Mouse (Mus musculus): ENCODE measurements around the gene Fbxo4. TPM values are rescaled to one million over a fixed set of nuclear protein-coding genes. Genes with fewer than 3 reads are reported as not detected.
A peak's percentile ranks its signal among the peaks of the same experiment; 100 is the strongest.

Gene Fbxo4
- polyA plus RNA-seq, 1 experiment from 2014 or later: 23.0 TPM

DNA sequence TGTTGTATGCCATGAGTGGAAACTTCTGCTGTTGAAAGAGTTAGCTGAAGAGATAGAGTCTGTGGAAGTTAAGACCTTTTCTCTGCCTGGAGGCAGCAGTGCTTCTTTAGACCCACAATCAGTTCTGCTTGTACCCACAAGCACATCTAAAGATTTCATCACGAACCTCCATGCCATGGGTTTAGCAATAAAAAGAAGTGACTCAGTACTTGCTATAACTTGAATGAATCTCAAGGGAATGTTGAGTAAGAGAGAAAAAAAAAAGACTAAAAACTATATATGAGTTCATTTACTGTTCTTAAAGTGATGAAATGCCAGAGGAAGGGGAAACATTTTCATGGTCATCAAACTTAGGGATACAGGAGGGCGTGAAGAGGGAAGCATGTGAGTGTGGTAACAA lies 21.2 kb upstream of the Fbxo4 start:
- ATAC-seq: no peak
- Histone ChIP-seq H3K4me2 (replicated peaks; ENCODE audit: low read depth, low read length) (no peak overlapping the region), H3K9me3 (ENCODE audit: low read length) (no peaks in the 10 kb centered on the region), H3K27me3 (replicated peaks; ENCODE audit: insufficient read depth, low read length) (no peaks in the 10 kb centered on the region), H3K4me1 (ENCODE audit: insufficient read depth, low read depth, low read length) (no peaks in the 10 kb centered on the region), H3K9ac (replicated peaks; ENCODE audit: low read depth) (no peak overlapping the region), H3K36me3 (ENCODE audit: insufficient read depth, low read length) (no peaks in the 10 kb centered on the region), H3K4me3 (ENCODE audit: low read depth, low read length) (no peak overlapping the region), H3K27ac (ENCODE audit: low read length) (no peak overlapping the region)
- TF ChIP-seq EP300 (IDR thresholded peaks at IDR 0.05) (no peak), CTCF (IDR thresholded peaks at IDR 0.05) (no peak)
- DNase-seq (ENCODE audit: low spot score): peak; percentile 29
- WGBS: 77% methylated on average over 2 of the region's 2 CpGs

- Histone ChIP-seq H3K9me3 (ENCODE audit: low read length) (no peaks in the 10 kb centered on the region), H3K4me2 (replicated peaks; ENCODE audit: low read depth, low read length) (no peak overlapping the region), H3K4me3 (ENCODE audit: low read depth, low read length) (no peak overlapping the region), H3K27ac (ENCODE audit: low read length) (no peak overlapping the region), H3K36me3 (ENCODE audit: insufficient read depth, low read length) (no peaks in the 10 kb centered on the region), H3K4me1 (ENCODE audit: insufficient read depth, low read depth, low read length) (no peaks in the 10 kb centered on the region), H3K27me3 (replicated peaks; ENCODE audit: insufficient read depth, low read length) (no peaks in the 10 kb centered on the region), H3K9ac (replicated peaks; ENCODE audit: low read depth) (no peak overlapping the region)
- WGBS: 69% methylated on average over 2 of the region's 2 CpGs
- DNase-seq (ENCODE audit: low spot score) (peak; percentile 8), ATAC-seq (no peak)
- TF ChIP-seq CTCF (IDR thresholded peaks at IDR 0.05) (no peak), EP300 (IDR thresholded peaks at IDR 0.05) (no peak)
These were observed 19.8 kb upstream of the Fbxo4 start for GRCm38 (mm10) chr15:3999144-3999543.

- TF ChIP-seq EP300 (IDR thresholded peaks at IDR 0.05) (0 out of 2 replicates have a peak, but pooled peaks have one; percentile 8), CTCF (IDR thresholded peaks at IDR 0.05) (no peak)
These were observed 17.1 kb upstream of the Fbxo4 start for GRCm38 (mm10) chr15:3996267-3997010.

DNA sequence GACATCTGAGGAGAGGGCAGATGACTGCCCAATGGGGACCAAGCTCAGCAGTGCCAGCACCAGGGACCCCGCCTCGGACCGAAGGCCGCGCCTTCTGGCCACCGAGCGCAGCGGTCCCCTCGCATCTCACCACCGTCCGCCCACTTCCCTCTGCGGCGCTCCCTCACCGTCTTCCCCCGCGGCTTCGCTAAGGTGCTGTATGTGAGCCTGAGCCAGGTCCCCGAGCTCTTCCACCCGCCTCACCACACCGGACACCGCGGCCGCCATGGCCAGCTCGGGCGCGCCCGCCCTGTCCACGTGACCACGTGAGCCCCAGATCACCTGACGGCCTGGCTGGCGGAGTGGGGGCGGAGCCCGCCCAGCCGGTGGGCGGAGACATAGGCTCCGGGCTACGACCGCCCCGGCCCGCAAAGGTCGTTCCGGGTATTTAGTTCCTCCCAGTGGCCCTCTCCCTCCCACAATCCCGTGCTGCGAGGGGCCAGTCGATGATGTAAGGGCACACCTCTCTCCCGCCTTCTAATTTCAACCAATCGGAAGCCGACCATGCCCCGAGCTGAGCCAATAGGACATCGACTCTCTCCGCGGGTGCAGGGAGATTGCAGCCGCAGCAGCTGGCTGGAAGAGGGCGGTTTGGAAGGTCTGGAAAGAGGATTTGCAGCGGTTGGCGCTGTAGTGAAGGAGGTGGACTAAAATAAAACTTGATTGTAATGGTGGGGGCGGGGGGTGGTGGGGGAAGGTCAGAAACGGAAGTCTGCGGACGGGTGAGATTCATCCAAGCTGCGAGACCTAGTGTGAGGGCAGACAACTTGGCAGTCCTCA lies 16.3 kb upstream of the Fbxo4 start, which contains the start of gene AW549877:
AW549877 (minus strand) TSS at position 297 of the 819 bp plus-strand sequence.
- WGBS: under 1% methylated on average over 57 of the region's 61 CpGs
- Histone ChIP-seq H3K27ac (ENCODE audit: low read length) (peak within 1 kb of the TSS; percentile 97), H3K9me3 (ENCODE audit: low read length) (no peaks in the 10 kb centered on the region), H3K9ac (replicated peaks; ENCODE audit: low read depth) (peak within 1 kb of the TSS; percentile 76), H3K4me3 (ENCODE audit: low read depth, low read length) (peak within 1 kb of the TSS; percentile 76), H3K4me1 (ENCODE audit: insufficient read depth, low read depth, low read length) (no peaks in the 10 kb centered on the region), H3K36me3 (ENCODE audit: insufficient read depth, low read length) (peaks cover 12% of the 10 kb centered on the region; the same call in 1 of the 2 replicates), H3K4me2 (replicated peaks; ENCODE audit: low read depth, low read length) (peak within 1 kb of the TSS; percentile 69), H3K27me3 (replicated peaks; ENCODE audit: insufficient read depth, low read length) (no peaks in the 10 kb centered on the region)
- peak; percentile 58 for TF ChIP-seq EP300 (IDR thresholded peaks at IDR 0.05)
- TF ChIP-seq CTCF (IDR thresholded peaks at IDR 0.05): peak; percentile 13; the same call in 1 of the 2 replicates
- DNase-seq (ENCODE audit: low spot score) (peak; percentile 100), ATAC-seq (peak; percentile 98)

More at GRCm38 (mm10) chr15:3996267-3997010, 17.1 kb upstream of the Fbxo4 start:
- no peaks in the 10 kb centered on the region for H3K9me3 ChIP-seq (ENCODE audit: low read length)
- H3K36me3 ChIP-seq (ENCODE audit: insufficient read depth, low read length): 0 out of 2 replicates have a peak, but pooled peaks cover 5% of the 10 kb centered on the region
- peak overlapping the region; percentile 76 for H3K4me3 ChIP-seq (ENCODE audit: low read depth, low read length)
- peak overlapping the region; percentile 69 for H3K4me2 ChIP-seq (replicated peaks; ENCODE audit: low read depth, low read length)
- 12% methylated on average over 14 of the region's 14 CpGs for WGBS
- H3K4me1 ChIP-seq (ENCODE audit: insufficient read depth, low read depth, low read length): no peaks in the 10 kb centered on the region
- ATAC-seq (no peak), DNase-seq (ENCODE audit: low spot score) (no peak)
- H3K27me3 ChIP-seq (replicated peaks; ENCODE audit: insufficient read depth, low read length): no peaks in the 10 kb centered on the region
- peak overlapping the region; percentile 87 for H3K27ac ChIP-seq (ENCODE audit: low read length)
- 0 out of 2 replicates have a peak overlapping the region, but pooled peaks have one; percentile 23 for H3K9ac ChIP-seq (replicated peaks; ENCODE audit: low read depth)

- TF ChIP-seq CTCF (IDR thresholded peaks at IDR 0.05) (no peak), EP300 (IDR thresholded peaks at IDR 0.05) (no peak)
- WGBS: 20% methylated on average over 14 of the region's 14 CpGs
- H3K4me2 ChIP-seq (replicated peaks; ENCODE audit: low read depth, low read length): peak overlapping the region; percentile 51
- ATAC-seq: no peak
- no peaks in the 10 kb centered on the region for H3K27me3 ChIP-seq (replicated peaks; ENCODE audit: insufficient read depth, low read length)
- H3K4me1 ChIP-seq (ENCODE audit: insufficient read depth, low read depth, low read length): no peaks in the 10 kb centered on the region
- peak overlapping the region; percentile 97 for H3K27ac ChIP-seq (ENCODE audit: low read length)
- peak; percentile 19 for DNase-seq (ENCODE audit: low spot score)
- H3K9ac ChIP-seq (replicated peaks; ENCODE audit: low read depth): peak overlapping the region; percentile 76
- no peaks in the 10 kb centered on the region for H3K9me3 ChIP-seq (ENCODE audit: low read length)
- peak overlapping the region; percentile 76 for H3K4me3 ChIP-seq (ENCODE audit: low read depth, low read length)
- H3K36me3 ChIP-seq (ENCODE audit: insufficient read depth, low read length): peaks cover 16% of the 10 kb centered on the region; the same call in 1 of the 2 replicates
These were observed 15.6 kb upstream of the Fbxo4 start for GRCm38 (mm10) chr15:3994852-3995447.

DNA sequence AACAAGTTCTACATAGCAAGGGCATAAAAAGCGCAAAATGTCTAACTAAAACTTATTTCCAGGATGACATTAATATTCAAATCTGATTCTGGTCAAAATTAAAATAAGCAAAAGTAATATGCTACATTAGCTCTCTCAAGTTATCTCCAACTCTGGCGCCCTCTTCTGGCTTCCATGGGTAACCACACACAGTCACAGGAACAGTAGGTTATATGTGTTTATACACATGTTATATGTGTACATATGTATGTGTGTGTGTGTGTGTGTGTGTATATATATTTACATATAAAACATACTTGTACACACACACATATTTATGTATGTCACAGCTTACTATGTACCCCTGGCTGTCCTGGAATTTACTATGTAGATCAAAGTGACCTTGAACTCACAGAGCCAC lies 8.6 kb upstream of the Fbxo4 start:
- no peak for ATAC-seq
- no peaks in the 10 kb centered on the region for H3K9me3 ChIP-seq (ENCODE audit: low read length)
- peak; percentile 55 for DNase-seq (ENCODE audit: low spot score)
- WGBS: 58% methylated on average over 2 of the region's 2 CpGs
- peaks cover 28% of the 10 kb centered on the region for H3K36me3 ChIP-seq (ENCODE audit: insufficient read depth, low read length)
- no peaks in the 10 kb centered on the region for H3K4me1 ChIP-seq (ENCODE audit: insufficient read depth, low read depth, low read length)
- no peak overlapping the region for H3K27ac ChIP-seq (ENCODE audit: low read length)
- TF ChIP-seq EP300 (IDR thresholded peaks at IDR 0.05) (no peak), CTCF (IDR thresholded peaks at IDR 0.05) (peak; percentile 78)
- H3K4me3 ChIP-seq (ENCODE audit: low read depth, low read length): no peak overlapping the region
- H3K9ac ChIP-seq (replicated peaks; ENCODE audit: low read depth): no peak overlapping the region
- no peak overlapping the region for H3K4me2 ChIP-seq (replicated peaks; ENCODE audit: low read depth, low read length)
- H3K27me3 ChIP-seq (replicated peaks; ENCODE audit: insufficient read depth, low read length): no peaks in the 10 kb centered on the region
